In the genomic region with DNA sequence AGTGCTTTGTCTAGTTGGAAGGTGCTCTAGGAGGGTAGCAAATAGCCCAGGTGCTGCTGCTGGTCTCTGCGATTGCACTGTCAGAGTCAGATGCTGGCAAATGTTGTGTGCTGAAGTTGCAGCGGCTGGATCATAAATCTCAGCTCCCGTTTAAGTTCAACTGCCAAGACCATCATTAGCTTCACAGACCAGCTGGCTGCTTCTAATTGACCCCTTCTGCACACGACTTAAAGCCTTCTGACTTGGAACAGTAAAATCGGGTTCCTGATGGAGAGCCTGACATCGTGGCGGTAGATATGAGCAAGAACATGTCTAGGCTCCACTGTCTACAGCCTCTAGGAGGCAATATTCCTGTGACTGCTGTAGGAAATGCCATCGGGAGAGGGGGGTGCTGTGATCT, we compare ENCODE assay signal across 17 mouse cellular contexts.
DNase-seq lines count a peak whose midpoint lies in the region; ATAC-seq lines count a peak whose summit lies in the region.
"Had no signal": no experiment of that assay in that cellular context is flagged by ENCODE, and none has a peak within 500 bp of the region (broad histone marks: within the 10 kb centered on the region; RNA-seq: fewer than 3 reads in every experiment).

No protein-coding gene starts in this region.

- H3K4me1 ChIP-seq in kidney, embryonic 16.5 days (ENCODE audit: insufficient read depth, low read length): 0 out of 2 replicates have a peak, but pooled peaks cover 6% of the 10 kb centered on the region
- H3K4me1 ChIP-seq in limb, embryonic 11.5 days (ENCODE audit: control insufficient read depth, insufficient read depth, low read length): no peaks in the 10 kb centered on the region
- H3K4me1 ChIP-seq: embryonic facial prominence, embryonic 12.5 days; forebrain, embryonic 12.5 days; heart, embryonic 12.5 days; hindbrain, embryonic 15.5 days had no signal

- no peak overlapping the region for H3K9ac ChIP-seq in kidney, embryonic 16.5 days (replicated peaks; ENCODE audit: low read length)
- H3K9ac ChIP-seq in limb, embryonic 11.5 days (ENCODE audit: low read length): no peak overlapping the region
- H3K9ac ChIP-seq: embryonic facial prominence, embryonic 12.5 days; forebrain, embryonic 12.5 days; heart, embryonic 12.5 days; hindbrain, embryonic 15.5 days had no signal

- 28% methylated on average over 8 of the region's 8 CpGs for WGBS in kidney, embryonic 16.5 days
- WGBS in limb, embryonic 11.5 days: 14% methylated on average over 8 of the region's 8 CpGs

- H3K36me3 ChIP-seq in kidney, embryonic 16.5 days (ENCODE audit: insufficient read depth, low read length): no peaks in the 10 kb centered on the region
- H3K36me3 ChIP-seq in limb, embryonic 11.5 days (ENCODE audit: control insufficient read depth, insufficient read depth, low read length): no peaks in the 10 kb centered on the region
- H3K36me3 ChIP-seq: embryonic facial prominence, embryonic 12.5 days; forebrain, embryonic 12.5 days; heart, embryonic 12.5 days; hindbrain, embryonic 15.5 days had no signal

- H3K4me2 ChIP-seq in kidney, embryonic 16.5 days (replicated peaks; ENCODE audit: low read depth, low read length): no peak overlapping the region
- H3K4me2 ChIP-seq in limb, embryonic 11.5 days (ENCODE audit: low read depth, severe bottlenecking): no peak overlapping the region
- H3K4me2 ChIP-seq: embryonic facial prominence, embryonic 12.5 days; forebrain, embryonic 12.5 days; heart, embryonic 12.5 days; hindbrain, embryonic 15.5 days had no signal

- H3K27ac ChIP-seq in kidney, embryonic 16.5 days (ENCODE audit: low read length): no peak overlapping the region
- H3K27ac ChIP-seq in limb, embryonic 11.5 days (replicated peaks; ENCODE audit: low read depth, low read length): no peak overlapping the region
- H3K27ac ChIP-seq: embryonic facial prominence, embryonic 12.5 days; forebrain, embryonic 12.5 days; hindbrain, embryonic 15.5 days had no signal

- no peak for ATAC-seq in kidney, embryonic 16.5 days (ENCODE audit: low FRiP score, low TSS enrichment)
- ATAC-seq in limb, embryonic 11.5 days (ENCODE audit: insufficient number of reproducible peaks, low FRiP score, low TSS enrichment, low read depth): no peak
- ATAC-seq: forebrain, embryonic 16.5 days had no signal

- H3K27me3 ChIP-seq in kidney, embryonic 16.5 days (ENCODE audit: insufficient read depth, low read length): no peaks in the 10 kb centered on the region
- no peaks in the 10 kb centered on the region for H3K27me3 ChIP-seq in limb, embryonic 11.5 days (ENCODE audit: control insufficient read depth, insufficient read depth, low read length)
- H3K27me3 ChIP-seq: embryonic facial prominence, embryonic 12.5 days; forebrain, embryonic 12.5 days; heart, embryonic 12.5 days; hindbrain, embryonic 15.5 days had no signal

- no peak overlapping the region for H3K4me3 ChIP-seq in kidney, embryonic 16.5 days (ENCODE audit: low read length)
- H3K4me3 ChIP-seq in limb, embryonic 11.5 days (ENCODE audit: low read depth, low read length): no peak overlapping the region
- H3K4me3 ChIP-seq: embryonic facial prominence, embryonic 12.5 days; forebrain, embryonic 12.5 days; heart, embryonic 12.5 days; hindbrain, embryonic 15.5 days had no signal

- DNase-seq in kidney, postnatal 4 days: peak; percentile 5 to 7
- peak; percentile 4 to 24 for DNase-seq in lung, postnatal 4 days
- no peak for DNase-seq in lung, postnatal 36 days
- peak; percentile 49 for DNase-seq in limb, embryonic 11.5 days (ENCODE audit: low spot score)
- DNase-seq in c-Kit-positive CD71-positive TER-119-positive erythroid progenitor cells, embryonic 14.5 days (ENCODE audit: low spot score): no peak
- no peak for DNase-seq in left cerebral cortex, adult 11 months (ENCODE audit: low spot score)
- DNase-seq: adrenal gland, adult 2 months; adrenal gland, postnatal 25 days; cerebellum, adult 2 months; cerebellum, postnatal 10 days; gastrocnemius, postnatal 14 days had no signal

- H3K9me3 ChIP-seq in kidney, embryonic 16.5 days (ENCODE audit: low read length): no peaks in the 10 kb centered on the region
- no peaks in the 10 kb centered on the region for H3K9me3 ChIP-seq in limb, embryonic 11.5 days (ENCODE audit: control insufficient read depth, low read length)
- H3K9me3 ChIP-seq: embryonic facial prominence, embryonic 12.5 days; forebrain, embryonic 12.5 days; heart, embryonic 12.5 days; hindbrain, embryonic 15.5 days had no signal

Comparison
In these comparisons a context has a peak if more than half of its experiments do, and no peak if none do; other contexts are left out.
1. DNase-seq: peak in kidney, postnatal 4 days (2 of 2), lung, postnatal 4 days (2 of 2) and limb, embryonic 11.5 days (single experiment); none in lung, postnatal 36 days (single experiment), c-Kit-positive CD71-positive TER-119-positive erythroid progenitor cells, embryonic 14.5 days (single experiment) and left cerebral cortex, adult 11 months (single experiment).